Mouse (Mus musculus) gastrocnemius, postnatal 10 days (tissue): Measurements from ENCODE around the gene Gldc. TPM values are rescaled to one million over a fixed set of nuclear protein-coding genes. Genes with fewer than 3 reads are reported as not detected.

ENCODE experiments used
- DNase-seq: peaks from one replicate; pipeline ENCODE4 v3.0.0; 2021; ENCODE audit warnings: mixed read lengths
- total RNA-seq, 2 experiments: library from RNA; stranded (reverse); gene quantifications; 2 replicates each; pipeline ENCODE4 v1.2.3; 2021

The Gldc gene
- total RNA-seq, 2 experiments from 2014 or later = 0.16 to 0.34 TPM

DNA sequence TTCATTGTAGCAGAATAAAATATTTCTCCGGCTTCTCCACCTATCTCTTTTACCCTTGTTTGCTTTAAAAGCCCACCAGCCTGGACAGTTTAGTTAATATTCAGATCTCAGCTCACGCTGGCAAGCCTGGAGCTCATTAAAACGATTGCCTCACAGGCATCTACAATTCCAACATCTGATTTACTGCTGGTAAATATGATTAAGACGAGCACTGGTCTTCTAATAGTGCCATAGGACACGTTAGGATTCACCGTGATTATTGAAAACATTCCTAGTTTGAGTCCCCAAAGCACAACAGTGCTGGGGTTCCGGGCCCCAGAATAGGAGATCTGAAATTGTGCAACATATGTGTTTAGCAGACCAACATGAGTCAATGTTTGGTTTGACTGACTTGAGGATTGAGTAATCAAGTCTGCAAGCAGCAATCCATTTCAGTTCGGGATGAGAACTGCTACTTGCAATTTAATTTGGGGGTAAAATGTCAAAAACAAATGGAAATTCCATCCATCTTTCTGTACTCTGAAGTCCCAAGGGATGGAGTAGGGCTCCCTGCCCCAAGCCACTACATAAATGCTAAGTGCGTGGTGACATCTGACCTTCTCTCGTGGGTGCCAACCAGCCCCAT, 67.9 kb downstream of the Gldc start:
- DNase-seq = no peak

DNA sequence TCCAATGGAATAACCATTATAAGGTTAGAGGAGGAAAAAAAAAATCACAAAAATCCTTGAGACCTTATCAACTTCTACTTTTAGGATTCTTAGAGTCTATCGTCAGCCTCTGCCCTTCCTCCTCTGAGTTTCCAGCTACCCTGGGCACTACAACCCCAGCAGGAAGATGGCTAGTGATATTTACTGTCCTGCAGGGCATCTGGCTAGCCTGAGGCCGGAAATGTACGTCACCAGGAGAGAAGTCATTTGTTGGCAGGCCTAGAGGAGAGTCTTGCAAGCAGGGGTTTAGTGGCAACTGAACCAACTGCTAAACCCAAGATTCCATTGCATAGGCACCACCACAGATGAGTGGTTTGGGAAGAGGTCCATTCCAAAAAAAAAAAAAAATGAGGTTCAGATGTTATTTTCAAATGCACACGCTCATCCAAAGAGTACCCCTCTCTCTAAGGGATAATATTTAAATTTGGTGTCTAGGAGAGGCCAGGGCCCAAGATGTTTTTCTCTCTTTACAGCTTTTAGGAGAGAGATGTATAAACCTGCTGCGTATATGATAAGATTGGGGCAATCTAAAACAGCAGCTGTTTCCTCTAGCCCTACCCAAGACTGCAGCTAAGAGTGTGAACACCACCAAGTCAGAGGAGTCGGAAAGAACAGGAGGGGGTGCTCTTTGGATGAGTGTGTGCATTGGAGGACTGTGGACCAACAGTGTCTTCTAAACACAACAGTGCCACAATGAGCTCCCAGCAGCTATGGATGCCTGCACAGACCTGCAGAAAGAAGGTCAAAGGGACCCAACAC, 70.0 kb downstream of the Gldc start:
- no peak for DNase-seq

DNA sequence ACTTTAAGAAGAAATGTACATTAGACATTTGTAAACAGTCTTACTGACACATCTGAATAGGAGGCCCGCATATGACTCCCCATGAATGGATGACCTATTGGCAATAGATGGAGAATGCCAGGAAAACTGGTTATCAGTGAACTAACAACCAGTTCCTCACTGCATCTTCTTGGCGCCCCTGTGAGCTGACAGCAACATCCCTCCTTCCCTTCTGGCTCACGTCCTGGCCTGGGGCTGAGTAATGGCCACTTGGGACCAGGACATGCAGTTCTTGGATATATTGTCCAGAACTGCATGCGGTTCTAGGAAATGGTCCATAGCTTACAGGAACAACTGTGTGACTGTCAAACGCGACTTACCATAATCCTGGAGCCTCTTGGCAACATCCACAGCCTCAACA, 72.6 kb downstream of the Gldc start:
- DNase-seq = no peak

DNA sequence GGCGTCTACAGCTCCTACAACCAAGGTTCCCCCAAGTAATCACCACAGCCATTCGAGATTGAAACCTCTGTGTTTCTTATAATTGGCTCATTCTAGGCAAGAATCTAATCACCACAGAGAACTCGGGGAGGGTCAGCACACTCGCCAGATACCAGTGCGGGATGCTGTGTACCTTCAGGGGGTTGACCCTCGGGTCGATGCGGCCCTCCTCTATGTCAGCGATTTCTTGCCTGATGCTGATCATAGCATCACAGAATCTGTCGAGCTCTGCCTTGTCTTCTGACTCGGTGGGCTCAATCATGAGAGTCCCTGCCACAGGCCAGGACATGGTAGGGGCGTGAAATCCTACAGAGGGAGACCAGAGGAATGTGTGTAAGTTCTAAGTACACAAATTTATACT, 74.7 kb downstream of the Gldc start:
- DNase-seq = no peak

DNA sequence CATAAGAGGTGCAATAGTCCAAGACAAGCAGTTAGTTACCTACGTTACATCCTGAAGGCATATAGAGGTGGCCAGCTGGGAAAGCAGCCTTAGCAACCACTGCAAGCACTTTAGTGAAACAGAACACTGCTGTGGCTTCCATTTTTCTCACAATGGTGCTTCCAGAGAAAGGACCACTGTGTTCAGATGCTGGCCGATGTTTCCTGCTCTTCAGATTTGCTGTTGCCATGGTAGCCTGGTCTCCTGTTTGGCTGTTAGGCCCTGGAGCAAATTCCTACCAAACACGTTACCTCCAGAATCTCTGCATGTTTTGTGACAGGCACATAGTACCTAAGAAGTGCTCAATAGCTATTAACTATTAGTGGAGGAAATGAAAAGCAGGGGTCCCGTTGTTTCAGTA, 78.2 kb downstream of the Gldc start:
- DNase-seq = no peak

DNA sequence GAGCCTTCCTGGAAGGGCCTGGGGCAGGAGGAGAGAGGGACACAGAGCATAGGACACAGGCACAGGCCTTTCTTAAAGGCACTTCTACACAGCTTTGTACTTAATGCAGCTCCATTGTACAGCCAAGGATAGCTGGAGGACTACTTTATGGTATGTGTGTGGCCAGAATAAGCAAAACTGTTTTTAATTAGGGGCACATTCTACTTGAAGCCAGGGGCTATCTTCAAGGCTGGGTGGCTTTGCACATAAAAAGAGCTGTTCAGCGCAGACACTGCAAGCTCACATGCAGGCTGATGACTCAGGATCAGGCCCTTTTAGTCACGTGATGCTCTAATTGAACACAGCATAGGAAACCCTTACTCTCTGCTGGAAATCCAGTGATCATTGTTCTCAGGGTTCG, 79.0 kb downstream of the Gldc start:
- DNase-seq = no peak

DNA sequence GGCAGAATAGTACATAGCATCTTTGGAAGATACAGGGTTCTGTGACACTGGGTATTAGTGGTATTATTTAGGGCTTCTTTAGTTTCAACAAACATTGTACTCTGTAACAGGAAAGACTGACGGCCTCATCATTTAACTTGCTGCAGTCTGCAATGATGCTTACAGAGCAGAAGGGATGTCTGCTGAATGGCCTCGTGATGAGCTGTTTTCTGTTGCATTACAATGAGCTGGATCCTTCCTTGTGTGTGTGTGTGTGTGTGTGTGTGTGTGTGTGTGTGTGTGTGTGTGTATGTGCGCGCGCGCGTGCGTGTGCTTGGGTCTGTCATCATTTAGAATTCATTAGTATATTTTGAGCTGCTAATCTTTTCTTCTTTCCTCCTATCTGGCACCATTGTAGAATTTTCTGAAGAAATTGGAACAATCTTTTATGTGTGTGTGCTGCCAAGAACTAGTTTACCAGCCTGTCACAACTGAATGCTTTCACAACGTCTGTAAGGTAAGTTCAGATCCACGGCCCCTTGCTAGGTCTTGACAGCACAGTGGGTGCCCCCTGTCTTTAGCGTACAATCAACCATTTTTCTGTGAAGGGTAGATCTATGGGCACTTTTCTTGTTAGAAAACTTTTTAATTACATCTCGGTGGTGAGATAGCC, 83.5 kb downstream of the Gldc start:
- DNase-seq = no peak

DNA sequence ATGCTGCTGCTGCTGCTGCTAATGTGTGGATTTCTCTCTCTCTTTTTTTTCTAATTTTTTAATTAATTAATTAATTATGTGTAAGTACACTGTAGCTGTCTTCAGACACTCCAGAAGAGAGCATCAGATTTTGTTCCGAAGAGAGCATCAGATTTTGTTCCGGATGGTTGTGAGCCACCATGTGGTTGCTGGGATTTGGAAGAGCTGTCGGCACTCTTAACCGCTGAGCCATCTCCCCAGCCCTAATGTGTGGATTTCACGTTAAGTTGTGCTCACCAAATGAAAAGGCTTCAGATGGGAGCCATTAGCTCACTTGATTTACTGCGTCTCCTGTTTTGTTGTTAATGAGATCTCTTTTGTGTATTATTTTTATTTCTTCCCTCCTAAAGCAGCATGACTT, 85.1 kb downstream of the Gldc start:
- no peak for DNase-seq

DNA sequence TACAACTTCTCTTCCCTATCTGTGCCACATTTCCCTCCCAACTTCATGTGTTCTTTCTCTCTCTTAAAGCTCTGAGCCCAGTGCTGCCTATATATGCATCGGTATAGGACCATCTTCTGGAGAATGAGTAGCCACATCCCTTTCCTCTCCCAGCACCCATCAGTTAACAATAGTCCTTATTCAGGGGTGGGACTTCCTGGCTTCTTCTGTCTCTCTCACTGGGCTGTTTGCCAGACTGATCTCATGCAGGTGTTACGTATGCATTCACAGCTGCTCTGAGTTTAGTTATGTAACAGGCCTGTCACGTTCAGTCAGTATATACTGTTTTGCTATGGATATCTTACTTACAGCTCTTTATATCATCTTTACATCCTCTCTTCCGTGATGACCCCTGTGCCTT, 109.4 kb downstream of the Gldc start:
- no peak for DNase-seq

DNA sequence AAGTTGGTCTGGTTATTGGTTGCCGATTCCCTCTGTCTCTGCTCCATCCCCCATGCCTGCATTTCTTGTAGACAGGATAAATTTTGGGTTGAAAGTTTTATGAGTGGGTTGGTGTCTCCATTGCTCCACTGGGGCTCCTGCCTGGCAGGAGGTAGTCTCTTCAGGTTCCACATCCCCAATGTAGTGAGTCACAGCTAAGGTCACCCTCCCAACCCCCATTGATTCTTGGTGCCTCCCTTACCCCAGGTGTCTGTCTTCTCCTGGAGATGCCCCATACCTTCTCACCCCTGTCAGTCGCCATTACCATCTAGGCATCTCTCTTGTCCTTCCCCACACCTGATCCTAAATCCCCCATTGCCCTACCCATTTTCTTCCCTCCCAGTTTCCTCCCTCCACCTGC, 121.0 kb downstream of the Gldc start:
- no peak for DNase-seq

DNA sequence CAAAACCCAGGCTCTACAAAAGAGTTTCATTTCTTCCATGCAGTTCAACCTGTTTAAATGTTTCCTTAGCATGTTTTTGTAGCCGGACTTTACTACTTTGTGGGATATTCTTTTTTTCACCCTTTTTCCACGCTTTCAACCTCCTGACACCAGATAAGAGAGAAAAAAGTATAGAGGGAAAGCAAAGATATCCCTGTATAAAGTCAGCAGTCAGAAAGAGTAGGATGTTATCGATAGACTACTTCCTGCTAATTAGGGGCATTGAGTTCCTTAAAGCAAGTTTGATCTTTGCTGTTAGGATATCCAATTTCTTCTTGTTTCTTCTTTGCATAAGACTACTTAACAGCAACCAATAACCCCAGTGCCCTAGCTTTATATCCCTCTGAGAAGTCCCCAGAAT, 123.8 kb downstream of the Gldc start:
- DNase-seq = no peak

DNA sequence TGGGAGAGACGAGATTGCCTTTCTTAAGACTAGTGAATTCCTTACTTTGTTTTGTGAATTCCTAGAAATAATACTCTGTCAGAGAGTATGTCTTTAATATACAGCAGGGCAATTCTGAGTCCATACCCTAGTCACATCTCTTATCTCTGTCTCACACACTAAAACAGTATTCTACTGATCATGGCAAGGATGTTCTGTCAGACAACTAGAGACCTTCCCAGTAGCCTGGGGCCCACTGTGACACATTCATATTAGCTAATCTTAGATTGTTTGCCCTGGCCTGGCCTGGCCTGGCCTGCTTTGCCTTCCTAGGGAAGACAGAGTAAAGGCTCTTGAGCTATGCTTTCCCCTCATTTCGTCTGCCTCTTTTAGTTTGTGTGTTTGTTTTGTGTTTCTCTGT, 124.6 kb downstream of the Gldc start:
- no peak for DNase-seq

Other genes with a start within 250 kb of the Gldc start
- not detected for gene Trpd52l3, start 171.6 kb downstream of the Gldc start, total RNA-seq
- 10 to 100 TPM; 15.7 to 23.4 TPM for gene Uhrf2, start 144.9 kb downstream of the Gldc start, total RNA-seq
- gene Mbl2, start 57.5 kb upstream of the Gldc start, total RNA-seq = not detected